ENCODE assay signal across 20 mouse cellular contexts in genomic region chr16:33518236-33518635, GRCm38 (mm10). TPM values are rescaled to one million over a fixed set of nuclear protein-coding genes. Genes with fewer than 3 reads are reported as not detected.
DNase-seq lines count a peak whose midpoint lies in the region; ATAC-seq and TF ChIP-seq lines count a peak whose summit lies in the region.
"Had no signal": no experiment of that assay in that cellular context is flagged by ENCODE, and none has a peak within 500 bp of the region (broad histone marks: within the 10 kb centered on the region; RNA-seq: fewer than 3 reads in every experiment).

No protein-coding gene starts in this region.

- no peak for TF ChIP-seq CTCF in E14TG2a.4 (conservative IDR thresholded peaks at IDR 0.05; ENCODE audit: low read length)
- no peak for TF ChIP-seq CTCF in small intestine, adult 2 months (IDR thresholded peaks at IDR 0.05; ENCODE audit: extremely low read depth, insufficient read length, insufficient replicate concordance, low read depth, low read length)

- TF ChIP-seq POLR2A in small intestine, adult 2 months (IDR thresholded peaks at IDR 0.05; ENCODE audit: low read depth, low read length) = no peak

- 45% methylated on average over 7 of the region's 7 CpGs for WGBS in kidney, embryonic 16.5 days
- 30% methylated on average over 7 of the region's 7 CpGs for WGBS in small intestine, adult 2 months

- H3K9ac ChIP-seq in kidney, embryonic 16.5 days (replicated peaks; ENCODE audit: low read length) = no peak overlapping the region
- H3K9ac ChIP-seq: heart, embryonic 12.5 days; kidney, embryonic 15.5 days; liver, postnatal 0 days had no signal

- DNase-seq in cerebellum, adult 11-12 months = peak; percentile 14
- DNase-seq in cerebellum, postnatal 36 days = no peak
- DNase-seq in kidney, postnatal 25 days = no peak
- no peak for DNase-seq in gastrocnemius, postnatal 10 days
- DNase-seq: heart, postnatal 14 days; left cerebral cortex, postnatal 4 days; liver, postnatal 0 days; lung, postnatal 14 days; thymus, postnatal 14 days had no signal

- H3K4me3 ChIP-seq in kidney, embryonic 16.5 days (ENCODE audit: low read length) = no peak overlapping the region
- peak overlapping the region; percentile 77 for H3K4me3 ChIP-seq in E14TG2a.4 (replicated peaks; ENCODE audit: low read length)
- peak overlapping the region; percentile 7; the same call in 1 of the 2 replicates for H3K4me3 ChIP-seq in small intestine, adult 2 months (ENCODE audit: low read depth, low read length)
- H3K4me3 ChIP-seq: embryonic facial prominence, embryonic 15.5 days; hindbrain, embryonic 12.5 days; kidney, embryonic 15.5 days; left cerebral cortex, adult 2 months had no signal

- H3K27ac ChIP-seq in kidney, embryonic 16.5 days (ENCODE audit: low read length) = no peak overlapping the region
- no peak overlapping the region for H3K27ac ChIP-seq in small intestine, adult 2 months (ENCODE audit: insufficient read depth, low read depth, low read length)
- H3K27ac ChIP-seq: embryonic facial prominence, embryonic 15.5 days; hindbrain, embryonic 12.5 days; kidney, embryonic 15.5 days had no signal

- no peaks in the 10 kb centered on the region for H3K9me3 ChIP-seq in kidney, embryonic 16.5 days (ENCODE audit: low read length)
- H3K9me3 ChIP-seq in E14TG2a.4 (ENCODE audit: low read length) = no peaks in the 10 kb centered on the region
- H3K9me3 ChIP-seq: embryonic facial prominence, embryonic 15.5 days; heart, embryonic 12.5 days; hindbrain, embryonic 12.5 days; kidney, embryonic 15.5 days had no signal

- peak; percentile 12; the same call in 1 of the 2 replicates for ATAC-seq in kidney, embryonic 16.5 days (ENCODE audit: low FRiP score, low TSS enrichment)
- ATAC-seq in megakaryocyte progenitor cell, adult 5-6 weeks (replicated peaks; ENCODE audit: poor library complexity) = no peak
- ATAC-seq: inflammation-experienced regulatory T-cells, adult 6 months; liver, postnatal 0 days had no signal

- H3K36me3 ChIP-seq in kidney, embryonic 16.5 days (ENCODE audit: insufficient read depth, low read length) = no peaks in the 10 kb centered on the region
- peaks cover 10% of the 10 kb centered on the region; the same call in 1 of the 2 replicates for H3K36me3 ChIP-seq in E14TG2a.4 (ENCODE audit: insufficient read depth, low read length)
- H3K36me3 ChIP-seq in small intestine, adult 2 months (ENCODE audit: control insufficient read depth, insufficient read depth, low read length) = no peaks in the 10 kb centered on the region
- H3K36me3 ChIP-seq: embryonic facial prominence, embryonic 15.5 days; heart, embryonic 12.5 days; hindbrain, embryonic 12.5 days; kidney, embryonic 15.5 days had no signal

- H3K4me2 ChIP-seq in kidney, embryonic 16.5 days (replicated peaks; ENCODE audit: low read depth, low read length) = no peak overlapping the region

- H3K4me1 ChIP-seq in kidney, embryonic 16.5 days (ENCODE audit: insufficient read depth, low read length) = peaks cover 20% of the 10 kb centered on the region
- peaks cover 72% of the 10 kb centered on the region for H3K4me1 ChIP-seq in E14TG2a.4 (replicated peaks; ENCODE audit: low read depth, low read length)
- peaks cover 11% of the 10 kb centered on the region for H3K4me1 ChIP-seq in small intestine, adult 2 months (ENCODE audit: control insufficient read depth, insufficient read depth, insufficient read length, low read length)

- H3K27me3 ChIP-seq in kidney, embryonic 16.5 days (ENCODE audit: insufficient read depth, low read length) = no peaks in the 10 kb centered on the region
- H3K27me3 ChIP-seq in E14TG2a.4 (ENCODE audit: insufficient read depth, low read length) = no peaks in the 10 kb centered on the region
- no peaks in the 10 kb centered on the region for H3K27me3 ChIP-seq in small intestine, adult 2 months (ENCODE audit: control insufficient read depth, insufficient read depth, low read length)
- H3K27me3 ChIP-seq: embryonic facial prominence, embryonic 15.5 days; heart, embryonic 12.5 days; hindbrain, embryonic 12.5 days; kidney, embryonic 15.5 days had no signal

RNA-seq across cellular contexts. Expression of gene Slc12a8, which starts 1.1 kb away (rescaled TPM):
- 0.92 and 1.0 TPM in 2 replicates for polyA plus RNA-seq in kidney, embryonic 16.5 days (2015; fragmentation: Nextera tagmentation; extraction: Ambion mirVana)
- polyA plus RNA-seq in small intestine, adult 2 months (2012; rRNA removed) = 20.9 and 46.7 TPM in 2 replicates
- under 1 TPM; 0.27 to 0.35 TPM for total RNA-seq in gastrocnemius, postnatal 10 days (2021)
- total RNA-seq in megakaryocyte progenitor cell, adult 5-6 weeks (2015) = not detected in 2 replicates
- not detected in 2 replicates for total RNA-seq in megakaryocyte progenitor cell, adult 5-6 weeks (2017)
- total RNA-seq: MEL had no signal
